Mouse (Mus musculus): ENCODE results near the gene Fam129c.

DNA sequence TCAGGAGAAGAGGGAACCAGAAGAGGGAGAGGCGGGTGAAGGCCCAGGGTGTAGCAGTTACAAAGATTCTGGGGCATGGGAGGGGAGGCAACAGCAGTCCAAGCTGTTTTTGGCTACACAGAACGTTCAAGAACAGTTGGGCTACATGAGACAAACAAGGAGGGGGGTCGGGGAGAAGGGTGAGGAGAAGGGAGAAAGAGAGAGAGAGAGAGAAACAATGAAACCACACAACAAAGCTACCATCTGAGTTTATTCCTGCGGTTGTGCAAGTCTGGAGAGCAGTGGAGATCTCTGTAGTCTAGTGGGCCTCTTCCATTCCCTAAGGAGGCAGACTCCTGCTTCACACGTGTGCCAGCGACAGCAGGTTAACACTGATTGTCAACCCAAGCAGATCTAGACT lies 43.4 kb upstream of the Fam129c start:
- TF ChIP-seq CTCF (IDR thresholded peaks at IDR 0.05): no peak
- TF ChIP-seq EP300 (IDR thresholded peaks at IDR 0.05): no peak

Data from lung, postnatal 0 days (tissue).